Mouse (Mus musculus): Measurements from ENCODE around the gene Gm10318.
A peak's percentile ranks its signal among the peaks of the same experiment; 100 is the strongest.

GRCm38 (mm10) chr10:77882553-77882952, 29.9 kb downstream of the Gm10318 start:
- TF ChIP-seq CTCF (conservative IDR thresholded peaks at IDR 0.05; ENCODE audit: low read length) (peak; percentile 73), POU5F1 (IDR thresholded peaks at IDR 0.05; ENCODE audit: borderline replicate concordance, low read length) (no peak), NANOG (IDR thresholded peaks at IDR 0.05; ENCODE audit: borderline replicate concordance, low read length) (no peak)
